Mouse (Mus musculus) embryonic facial prominence, embryonic 10.5 days (tissue): Measurements from ENCODE around the gene Chrna1. TPM values are rescaled to one million over a fixed set of nuclear protein-coding genes. Genes with fewer than 3 reads are reported as not detected.
A peak's percentile ranks its signal among the peaks of the same experiment; 100 is the strongest.
"Not testable (repeated sequence)": the region's sequence is repeated elsewhere in the genome, so short reads cannot be mapped to it uniquely, and the experiment has no call there.

Experiments
- DNase-seq: peaks from one replicate; pipeline ENCODE4 v3.0.0-alpha.2; 2017; ENCODE audit warnings: low spot score
- H3K27ac ChIP-seq: fragments of 300-500 bp; sonication (generic); replicated peaks from 2 replicates; pipeline ENCODE4 v1.5.1; 2016; ENCODE audit warnings: mild to moderate bottlenecking
- H3K27me3 ChIP-seq: fragments of 300-500 bp; sonication (generic); replicated peaks from 2 replicates; pipeline ENCODE4 v1.6.1; 2016; ENCODE audit warnings: low read depth, mild to moderate bottlenecking; ENCODE audit not compliant: poor library complexity, severe bottlenecking
- H3K36me3 ChIP-seq: fragments of 300-500 bp; sonication (generic); replicated peaks from 2 replicates; pipeline ENCODE4 v1.6.1; 2016; ENCODE audit warnings: mild to moderate bottlenecking, moderate library complexity
- H3K4me1 ChIP-seq: fragments of 300-500 bp; sonication (generic); 2 replicates; pipeline ENCODE4 v1.6.1; 2016
- H3K4me3 ChIP-seq: fragments of 300-500 bp; sonication (generic); 2 replicates; pipeline ENCODE4 v1.5.1; 2016; ENCODE audit warnings: mild to moderate bottlenecking, moderate library complexity
- H3K9me3 ChIP-seq: fragments of 300-500 bp; sonication (generic); 2 replicates; pipeline ENCODE4 v1.6.1; 2016; ENCODE audit warnings: mild to moderate bottlenecking
- WGBS: fragments of 180-500 bp; shearing (Covaris S2); methylation state at CpG from one replicate; pipeline ENCODE4 v1.1.7; 2016; 5-methylcytosine and 5-hydroxymethylcytosine counted together
- polyA plus RNA-seq: library from polyadenylated mRNA; unstranded; fragments of >200 nt; fragmentation: Nextera tagmentation; extraction: Ambion mirVana; gene quantifications from 2 replicates; pipeline ENCODE4 v1.2.1, GENCODE M21; 2016

Gene Chrna1
- polyA plus RNA-seq, 1 experiment from 2014 or later, result 0.80 TPM

- Histone ChIP-seq H3K27ac (no peak overlapping the region), H3K4me3 (peak overlapping the region; percentile 34; the same call in 1 of the 2 replicates), H3K4me1 (peaks cover 35% of the 10 kb centered on the region), H3K36me3 (no peaks in the 10 kb centered on the region), H3K27me3 (0 out of 2 replicates have a peak, but pooled peaks cover 5% of the 10 kb centered on the region), H3K9me3 (no peaks in the 10 kb centered on the region)
- WGBS, result 27% methylated on average over 8 of the region's 8 CpGs
- DNase-seq, result peak; percentile 61
Measured at GRCm38 (mm10) chr2:73566989-73567605, 13.0 kb downstream of the Chrna1 start.

GRCm38 (mm10) chr2:73566162-73566561 lies 14.0 kb downstream of the Chrna1 start:
- H3K4me3 ChIP-seq, result no peak overlapping the region
- 19% methylated on average over 7 of the region's 7 CpGs for WGBS
- H3K27ac ChIP-seq, result no peak overlapping the region
- peaks cover 5% of the 10 kb centered on the region; the same call in 1 of the 2 replicates for H3K27me3 ChIP-seq
- H3K9me3 ChIP-seq, result no peaks in the 10 kb centered on the region
- H3K36me3 ChIP-seq, result no peaks in the 10 kb centered on the region
- DNase-seq, result peak; percentile 51
- H3K4me1 ChIP-seq, result peaks cover 40% of the 10 kb centered on the region

- DNase-seq, result no peak
- no peaks in the 10 kb centered on the region for H3K36me3 ChIP-seq
- 54% methylated on average over 7 of the region's 7 CpGs for WGBS
- H3K4me1 ChIP-seq, result peaks cover 49% of the 10 kb centered on the region
- peak overlapping the region; percentile 45; the same call in 1 of the 2 replicates for H3K27ac ChIP-seq
- no peak overlapping the region for H3K4me3 ChIP-seq
- H3K9me3 ChIP-seq, result no peaks in the 10 kb centered on the region
- peaks cover 12% of the 10 kb centered on the region; the same call in 1 of the 2 replicates for H3K27me3 ChIP-seq
Measured at GRCm38 (mm10) chr2:73563690-73564089, 16.4 kb downstream of the Chrna1 start.

- H3K4me1 ChIP-seq, result peaks cover 49% of the 10 kb centered on the region
- WGBS, result 75% methylated on average over 9 of the region's 9 CpGs
- no peak for DNase-seq
- H3K27ac ChIP-seq, result no peak overlapping the region
- no peaks in the 10 kb centered on the region for H3K9me3 ChIP-seq
- H3K27me3 ChIP-seq, result peaks cover 7% of the 10 kb centered on the region; the same call in 1 of the 2 replicates
- no peaks in the 10 kb centered on the region for H3K36me3 ChIP-seq
- H3K4me3 ChIP-seq, result no peak overlapping the region
Measured at GRCm38 (mm10) chr2:73562656-73563055, 17.5 kb downstream of the Chrna1 start.

- H3K4me3 ChIP-seq, result peak overlapping the region; percentile 60
- H3K4me1 ChIP-seq, result peaks cover 44% of the 10 kb centered on the region
- H3K36me3 ChIP-seq, result no peaks in the 10 kb centered on the region
- WGBS, result 7% methylated on average over 8 of the region's 8 CpGs
- no peaks in the 10 kb centered on the region for H3K9me3 ChIP-seq
- peaks cover 7% of the 10 kb centered on the region; the same call in 1 of the 2 replicates for H3K27me3 ChIP-seq
- peak overlapping the region; percentile 61; the same call in 1 of the 2 replicates for H3K27ac ChIP-seq
- DNase-seq, result peak; percentile 72
Measured at GRCm38 (mm10) chr2:73561665-73562063, 18.5 kb downstream of the Chrna1 start.

GRCm38 (mm10) chr2:73560899-73561664 lies 19.1 kb downstream of the Chrna1 start:
- H3K4me1 ChIP-seq, result peaks cover 38% of the 10 kb centered on the region
- WGBS, result 1% methylated on average over 23 of the region's 23 CpGs
- H3K4me3 ChIP-seq, result peak overlapping the region; percentile 60
- H3K36me3 ChIP-seq, result no peaks in the 10 kb centered on the region
- peak overlapping the region; percentile 61 for H3K27ac ChIP-seq
- DNase-seq, result peak; percentile 59
- no peaks in the 10 kb centered on the region for H3K9me3 ChIP-seq
- peaks cover 7% of the 10 kb centered on the region; the same call in 1 of the 2 replicates for H3K27me3 ChIP-seq

- H3K27me3 ChIP-seq, result peaks cover 7% of the 10 kb centered on the region; the same call in 1 of the 2 replicates
- H3K4me3 ChIP-seq, result peak overlapping the region; percentile 60
- 37% methylated on average over 7 of the region's 7 CpGs for WGBS
- peaks cover 35% of the 10 kb centered on the region for H3K4me1 ChIP-seq
- H3K9me3 ChIP-seq, result no peaks in the 10 kb centered on the region
- H3K27ac ChIP-seq, result peak overlapping the region; percentile 61; the same call in 1 of the 2 replicates
- DNase-seq, result no peak
- no peaks in the 10 kb centered on the region for H3K36me3 ChIP-seq
Measured at GRCm38 (mm10) chr2:73560445-73560844, 19.7 kb downstream of the Chrna1 start.

GRCm38 (mm10) chr2:73557956-73558355 lies 22.2 kb downstream of the Chrna1 start:
- Histone ChIP-seq H3K4me1 (peaks cover 26% of the 10 kb centered on the region), H3K27ac (no peak overlapping the region), H3K27me3 (peaks cover 7% of the 10 kb centered on the region; the same call in 1 of the 2 replicates), H3K9me3 (no peaks in the 10 kb centered on the region), H3K4me3 (no peak overlapping the region), H3K36me3 (no peaks in the 10 kb centered on the region)
- WGBS, result 85% methylated on average over 8 of the region's 8 CpGs
- DNase-seq, result no peak

- not testable (repeated sequence) for H3K27me3 ChIP-seq, H3K9me3 ChIP-seq, H3K36me3 ChIP-seq, H3K4me3 ChIP-seq, H3K27ac ChIP-seq, DNase-seq
- peaks cover 18% of the 10 kb centered on the region for H3K4me1 ChIP-seq
- 95% methylated on average over 3 of the region's 3 CpGs for WGBS
Measured at GRCm38 (mm10) chr2:73557061-73557460, 23.1 kb downstream of the Chrna1 start.

GRCm38 (mm10) chr2:73554389-73554788 lies 25.7 kb downstream of the Chrna1 start:
- H3K9me3 ChIP-seq, result no peaks in the 10 kb centered on the region
- no peaks in the 10 kb centered on the region for H3K4me1 ChIP-seq
- no peaks in the 10 kb centered on the region for H3K27me3 ChIP-seq
- no peak overlapping the region for H3K27ac ChIP-seq
- no peak overlapping the region for H3K4me3 ChIP-seq
- DNase-seq, result no peak
- 69% methylated on average over 3 of the region's 3 CpGs for WGBS
- H3K36me3 ChIP-seq, result no peaks in the 10 kb centered on the region

GRCm38 (mm10) chr2:73552926-73553325 lies 27.2 kb downstream of the Chrna1 start:
- Histone ChIP-seq H3K4me1 (peaks cover 3% of the 10 kb centered on the region; the same call in 1 of the 2 replicates), H3K27ac (no peak overlapping the region), H3K36me3 (no peaks in the 10 kb centered on the region), H3K27me3 (no peaks in the 10 kb centered on the region), H3K9me3 (no peaks in the 10 kb centered on the region), H3K4me3 (no peak overlapping the region)
- WGBS, result 80% methylated on average over 3 of the region's 3 CpGs
- no peak for DNase-seq

- no peak for DNase-seq
- Histone ChIP-seq H3K4me1 (peaks cover 10% of the 10 kb centered on the region), H3K4me3 (no peak overlapping the region), H3K27ac (no peak overlapping the region), H3K27me3 (peaks cover 5% of the 10 kb centered on the region; the same call in 1 of the 2 replicates), H3K36me3 (no peaks in the 10 kb centered on the region), H3K9me3 (no peaks in the 10 kb centered on the region)
- WGBS, result 21% methylated on average over 6 of the region's 6 CpGs
Measured at GRCm38 (mm10) chr2:73550725-73551124, 29.4 kb downstream of the Chrna1 start.
